Mouse (Mus musculus): Measurements from ENCODE around the gene D1Ertd622e.

D1Ertd622e gene

DNA sequence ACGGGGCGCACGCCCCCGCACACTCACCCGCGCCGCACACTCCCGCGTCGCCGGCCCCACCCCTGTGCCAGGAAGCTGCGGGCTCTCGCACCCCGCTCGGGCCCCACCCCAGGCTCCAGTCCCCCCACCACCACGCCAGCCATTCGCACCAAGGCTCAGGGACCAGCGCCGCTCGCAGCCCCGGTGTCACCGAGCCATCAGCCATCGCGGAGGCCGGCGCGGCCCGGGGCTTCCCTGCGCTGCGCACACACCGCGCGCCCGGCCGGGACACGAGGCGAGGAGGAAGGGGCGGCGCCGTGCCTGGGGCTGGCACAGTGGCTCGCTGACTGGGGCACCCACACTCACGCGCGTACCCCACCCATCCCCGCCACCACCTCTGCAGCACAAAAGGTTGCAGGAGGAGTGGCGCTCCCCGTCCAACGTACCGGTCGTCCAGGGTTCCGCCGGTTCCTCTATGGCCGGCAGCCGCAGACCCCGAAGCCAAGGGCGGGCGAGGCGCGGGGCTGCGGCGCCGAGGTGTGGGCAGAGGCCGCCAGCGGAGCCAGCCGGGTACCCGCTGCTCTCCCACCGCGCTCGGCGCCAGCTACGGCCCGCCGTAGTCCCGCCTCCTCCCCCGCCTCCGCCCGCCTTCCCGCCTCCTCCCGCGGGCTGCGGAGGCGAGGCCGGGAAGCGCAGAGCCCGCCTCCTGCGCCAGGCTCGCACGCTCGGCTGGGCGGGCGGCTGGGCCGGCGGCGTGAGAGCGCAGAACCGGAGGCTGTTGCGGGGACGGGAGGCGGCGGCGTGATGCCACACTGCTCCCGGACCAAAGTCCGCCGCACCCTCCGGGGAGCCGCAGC is at the start of gene D1Ertd622e:
Gene D1Ertd622e, minus strand, starts transcription at position 669 of the 836 bp plus-strand sequence.
- Histone ChIP-seq H3K36me3 (ENCODE audit: control insufficient read depth, insufficient read depth, low read length, poor library complexity, severe bottlenecking) (no peaks in the 10 kb centered on the region; the same call in 1 of the 2 replicates), H3K27me3 (ENCODE audit: control insufficient read depth, insufficient read depth, low read length, poor library complexity, severe bottlenecking) (no peaks in the 10 kb centered on the region)
- DNase-seq (ENCODE audit: low read depth, low spot score), result peak; percentile 76

DNA sequence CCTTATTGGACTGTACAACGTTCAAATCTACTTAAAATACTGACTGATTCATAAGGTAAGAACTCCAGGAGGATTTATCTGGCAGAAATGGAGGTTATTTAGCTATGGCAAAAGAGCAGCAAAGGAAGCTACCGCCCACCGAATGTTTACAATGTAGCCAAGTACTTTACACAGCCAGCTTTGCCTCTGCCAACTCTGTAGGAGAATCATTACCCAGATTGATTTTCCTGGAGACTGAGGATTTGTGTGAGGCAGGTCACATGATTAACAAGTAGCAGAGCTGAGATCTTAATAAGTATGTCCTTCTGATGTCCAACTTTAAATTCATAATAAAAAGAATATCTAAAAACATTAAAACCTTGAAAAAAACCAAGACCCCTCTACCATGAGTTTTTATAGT is 48.6 kb upstream of the D1Ertd622e start:
- no peaks in the 10 kb centered on the region; the same call in 1 of the 2 replicates for H3K27me3 ChIP-seq (ENCODE audit: control insufficient read depth, insufficient read depth, low read length, poor library complexity, severe bottlenecking)
- H3K36me3 ChIP-seq (ENCODE audit: control insufficient read depth, insufficient read depth, low read length, poor library complexity, severe bottlenecking), result peaks cover 15% of the 10 kb centered on the region
- no peak for DNase-seq (ENCODE audit: low read depth, low spot score)

DNA sequence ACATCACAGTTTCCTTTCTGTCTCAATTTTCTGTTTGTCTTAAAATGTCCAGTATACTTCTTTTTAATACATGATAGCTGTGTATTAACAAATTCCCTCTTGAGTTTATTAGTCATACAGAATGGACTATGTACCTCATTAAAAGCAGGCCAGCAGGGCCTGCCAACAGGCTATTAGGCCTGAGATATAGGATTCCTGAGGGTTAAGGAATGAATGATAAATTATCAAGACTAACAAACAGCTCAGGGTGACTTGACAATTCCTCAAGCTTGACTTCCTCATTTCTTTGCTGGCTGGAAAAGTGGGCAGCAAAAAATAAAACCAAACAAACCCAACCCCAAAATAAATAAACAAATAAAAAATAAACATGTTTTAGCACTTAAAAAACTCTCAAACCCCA is 43.5 kb upstream of the D1Ertd622e start:
- peaks cover 4% of the 10 kb centered on the region; the same call in 1 of the 2 replicates for H3K36me3 ChIP-seq (ENCODE audit: control insufficient read depth, insufficient read depth, low read length, poor library complexity, severe bottlenecking)
- DNase-seq (ENCODE audit: low read depth, low spot score), result no peak
- H3K27me3 ChIP-seq (ENCODE audit: control insufficient read depth, insufficient read depth, low read length, poor library complexity, severe bottlenecking), result no peaks in the 10 kb centered on the region; the same call in 1 of the 2 replicates

DNA sequence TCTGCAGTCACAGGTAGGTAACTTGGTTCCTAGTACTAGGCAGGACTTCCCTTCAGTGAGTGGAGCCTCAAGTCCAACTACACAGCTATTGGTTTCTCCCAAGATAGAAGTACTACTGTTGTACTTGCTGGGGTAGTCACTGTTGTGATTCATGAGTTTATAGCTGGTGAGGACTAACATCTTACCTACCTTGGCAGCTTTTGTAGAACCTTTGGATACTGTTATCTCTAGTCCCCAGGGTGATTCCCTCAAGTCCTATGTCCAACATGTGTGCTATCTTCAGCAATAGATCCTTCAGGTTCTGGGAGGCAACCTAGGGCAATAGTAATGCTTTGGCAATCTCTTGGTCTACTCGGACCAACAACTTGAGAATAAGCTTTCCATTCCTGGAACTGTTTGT is 42.8 kb upstream of the D1Ertd622e start:
- DNase-seq (ENCODE audit: low read depth, low spot score), result no peak

DNA sequence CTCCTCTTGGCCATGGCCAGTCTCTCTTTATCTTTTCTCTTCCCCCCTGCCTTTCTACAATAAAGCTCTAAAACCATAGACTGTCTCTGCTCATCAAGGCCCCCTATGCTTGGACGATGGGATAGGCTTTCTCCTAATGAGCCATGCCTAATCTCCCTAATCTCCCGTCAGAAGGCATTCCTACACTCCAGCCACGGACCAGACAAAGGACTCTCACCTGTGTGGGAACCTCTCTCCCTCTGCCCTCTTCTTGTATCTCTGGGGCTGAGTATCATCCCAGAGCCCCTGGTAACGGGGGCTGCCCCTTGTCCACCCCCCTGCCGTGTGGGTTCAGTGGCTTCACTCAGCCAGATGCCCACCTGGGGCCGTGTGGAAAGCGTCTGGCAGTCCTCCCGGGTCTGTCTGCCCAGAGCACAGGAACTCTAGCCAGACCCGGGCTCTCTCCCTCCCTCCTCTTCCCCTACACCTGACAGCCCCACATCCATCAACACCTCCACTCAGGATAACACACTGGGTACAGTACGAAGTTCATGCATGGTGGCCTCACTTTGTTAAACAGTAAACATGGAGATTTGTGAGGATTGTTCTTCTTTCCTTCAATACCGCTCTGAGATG is 37.2 kb upstream of the D1Ertd622e start:
- no peaks in the 10 kb centered on the region for H3K36me3 ChIP-seq (ENCODE audit: control insufficient read depth, insufficient read depth, low read length, poor library complexity, severe bottlenecking)
- no peaks in the 10 kb centered on the region for H3K27me3 ChIP-seq (ENCODE audit: control insufficient read depth, insufficient read depth, low read length, poor library complexity, severe bottlenecking)
- DNase-seq (ENCODE audit: low read depth, low spot score), result no peak

More for the DNA sequence above, 42.8 kb upstream of the D1Ertd622e start:
- Histone ChIP-seq H3K27me3 (ENCODE audit: control insufficient read depth, insufficient read depth, low read length, poor library complexity, severe bottlenecking) (no peaks in the 10 kb centered on the region; the same call in 1 of the 2 replicates), H3K36me3 (ENCODE audit: control insufficient read depth, insufficient read depth, low read length, poor library complexity, severe bottlenecking) (peaks cover 4% of the 10 kb centered on the region; the same call in 1 of the 2 replicates)

DNA sequence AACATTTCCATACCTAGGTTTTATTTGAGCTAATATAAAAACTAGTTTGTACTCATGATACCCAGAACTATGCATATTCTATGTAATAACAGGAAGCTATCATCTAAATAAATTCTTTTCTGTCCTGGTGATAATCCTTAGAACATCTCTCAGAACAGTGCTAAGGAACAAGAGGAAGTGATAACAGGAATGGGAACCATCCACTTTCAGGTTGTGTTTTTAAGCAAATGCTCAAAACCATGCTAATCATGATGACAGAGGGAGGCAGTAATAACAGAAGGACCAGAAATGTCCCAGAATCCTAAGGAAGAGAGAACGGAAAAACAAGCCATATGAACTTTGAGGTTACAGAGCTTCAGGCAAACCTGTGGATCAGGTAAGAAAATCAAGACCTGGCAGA is 35.4 kb upstream of the D1Ertd622e start:
- H3K36me3 ChIP-seq (ENCODE audit: control insufficient read depth, insufficient read depth, low read length, poor library complexity, severe bottlenecking), result no peaks in the 10 kb centered on the region
- DNase-seq (ENCODE audit: low read depth, low spot score), result no peak
- H3K27me3 ChIP-seq (ENCODE audit: control insufficient read depth, insufficient read depth, low read length, poor library complexity, severe bottlenecking), result no peaks in the 10 kb centered on the region

DNA sequence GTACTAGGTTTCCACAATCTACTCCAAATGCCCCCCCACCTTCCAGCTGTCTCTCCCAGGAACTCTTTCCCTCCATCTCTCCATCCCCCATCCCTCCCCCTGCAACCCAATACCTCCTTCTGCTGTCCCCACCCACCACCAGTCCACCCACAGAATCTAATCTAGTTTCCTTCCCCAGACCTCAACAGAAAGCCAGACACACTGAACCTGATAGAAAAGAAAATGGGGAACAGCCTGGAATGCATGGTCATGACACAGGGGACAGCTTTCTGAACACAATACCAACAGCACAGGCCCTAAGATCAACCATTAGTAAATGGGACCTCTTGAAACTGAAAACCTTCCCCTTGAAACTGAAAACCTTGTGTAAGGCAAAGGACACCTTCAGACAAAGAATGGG is 32.0 kb upstream of the D1Ertd622e start:
- Histone ChIP-seq H3K27me3 (ENCODE audit: control insufficient read depth, insufficient read depth, low read length, poor library complexity, severe bottlenecking) (no peaks in the 10 kb centered on the region), H3K36me3 (ENCODE audit: control insufficient read depth, insufficient read depth, low read length, poor library complexity, severe bottlenecking) (no peaks in the 10 kb centered on the region)
- DNase-seq (ENCODE audit: low read depth, low spot score), result no peak

DNA sequence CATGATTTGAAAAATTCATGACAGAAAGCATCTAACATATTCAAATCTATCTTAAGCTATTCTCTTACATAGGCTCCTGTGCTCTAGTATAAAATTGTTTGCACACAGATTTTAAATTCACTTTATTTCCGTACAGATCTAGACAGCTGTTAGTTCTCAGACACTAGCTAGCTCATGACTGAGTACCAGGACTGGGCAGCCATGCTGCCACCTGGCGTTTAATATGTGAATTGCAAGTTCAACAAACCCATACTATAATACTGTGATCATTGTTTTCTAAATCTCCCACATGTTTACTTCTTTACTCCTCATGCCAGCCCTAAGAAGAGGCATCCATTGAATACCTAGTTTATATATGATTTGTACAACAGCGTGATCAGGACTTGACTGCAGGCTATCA is 26.9 kb upstream of the D1Ertd622e start:
- H3K27me3 ChIP-seq (ENCODE audit: control insufficient read depth, insufficient read depth, low read length, poor library complexity, severe bottlenecking), result no peaks in the 10 kb centered on the region
- DNase-seq (ENCODE audit: low read depth, low spot score), result peak; percentile 77
- no peaks in the 10 kb centered on the region for H3K36me3 ChIP-seq (ENCODE audit: control insufficient read depth, insufficient read depth, low read length, poor library complexity, severe bottlenecking)

DNA sequence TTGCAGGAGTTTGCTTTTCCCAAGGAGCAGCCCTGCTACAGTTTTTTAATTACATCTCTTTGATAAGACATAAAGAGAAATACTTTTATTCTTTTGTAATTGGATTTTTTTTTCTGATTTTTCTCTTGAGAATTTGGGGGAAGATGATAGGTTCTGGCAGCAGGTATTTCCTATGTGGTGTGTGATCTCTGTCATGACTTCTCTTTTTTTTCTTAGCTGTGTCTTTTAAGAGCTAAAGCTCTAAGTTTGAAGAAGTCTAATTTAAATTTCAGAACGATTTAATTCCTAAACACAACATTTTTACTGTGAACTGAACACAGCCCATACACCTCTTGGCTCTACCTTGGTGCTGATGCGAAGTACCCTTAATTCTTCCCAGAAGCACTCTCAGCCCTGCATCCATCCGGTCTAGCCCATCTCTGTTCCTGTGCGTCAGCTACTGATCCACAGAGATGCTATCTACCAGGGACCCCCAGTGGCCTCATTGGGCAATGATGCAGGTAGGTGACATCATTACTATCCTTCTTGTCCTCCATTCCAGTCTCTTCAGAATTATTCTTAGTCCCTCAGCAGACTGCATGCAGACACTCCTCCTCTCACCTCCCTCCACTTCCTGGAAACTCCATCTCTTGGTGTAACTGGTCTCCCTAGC is 14.8 kb upstream of the D1Ertd622e start:
- no peaks in the 10 kb centered on the region for H3K36me3 ChIP-seq (ENCODE audit: control insufficient read depth, insufficient read depth, low read length, poor library complexity, severe bottlenecking)
- H3K27me3 ChIP-seq (ENCODE audit: control insufficient read depth, insufficient read depth, low read length, poor library complexity, severe bottlenecking), result no peaks in the 10 kb centered on the region
- DNase-seq (ENCODE audit: low read depth, low spot score), result no peak

DNA sequence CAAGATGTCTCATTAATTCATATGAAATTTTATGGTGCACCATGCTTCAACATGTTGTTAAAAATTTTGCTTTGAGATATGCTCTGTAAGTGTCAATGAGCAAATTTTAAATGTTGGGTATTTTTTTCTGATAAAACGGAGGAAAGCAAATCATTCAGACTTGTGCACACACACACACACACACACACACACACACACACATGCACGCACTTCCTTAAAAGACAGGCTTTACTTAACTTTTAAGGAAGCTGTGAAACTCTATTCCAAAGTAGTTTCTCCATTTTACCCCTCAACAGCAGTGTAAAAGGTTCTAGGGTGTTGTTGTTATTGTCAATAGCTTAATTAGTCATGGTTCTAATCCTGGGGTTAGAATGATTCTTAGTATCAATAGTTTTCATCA is 14.2 kb upstream of the D1Ertd622e start:
- DNase-seq (ENCODE audit: low read depth, low spot score), result peak; percentile 21
- Histone ChIP-seq H3K36me3 (ENCODE audit: control insufficient read depth, insufficient read depth, low read length, poor library complexity, severe bottlenecking) (no peaks in the 10 kb centered on the region), H3K27me3 (ENCODE audit: control insufficient read depth, insufficient read depth, low read length, poor library complexity, severe bottlenecking) (no peaks in the 10 kb centered on the region)

DNA sequence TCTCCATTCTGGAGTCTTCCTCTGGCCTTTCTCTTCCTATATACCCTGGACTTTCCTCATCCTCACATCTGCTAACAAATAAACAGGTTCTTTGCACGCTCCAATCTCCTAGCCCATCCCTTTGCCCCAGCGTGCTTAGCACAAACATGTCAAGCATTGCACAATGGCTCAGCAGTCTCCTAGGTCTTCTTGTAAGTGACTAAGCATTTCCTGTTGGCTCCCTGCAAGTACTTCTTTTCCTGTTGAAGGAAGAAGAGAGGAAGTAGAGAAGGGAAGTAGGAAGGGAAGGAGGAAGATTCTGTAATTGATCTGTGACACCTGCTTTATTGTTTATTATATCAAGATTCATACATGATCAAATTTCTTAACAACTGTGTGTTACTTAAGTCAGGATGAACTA is 11.0 kb upstream of the D1Ertd622e start:
- no peak for DNase-seq (ENCODE audit: low read depth, low spot score)
- no peaks in the 10 kb centered on the region for H3K36me3 ChIP-seq (ENCODE audit: control insufficient read depth, insufficient read depth, low read length, poor library complexity, severe bottlenecking)
- no peaks in the 10 kb centered on the region for H3K27me3 ChIP-seq (ENCODE audit: control insufficient read depth, insufficient read depth, low read length, poor library complexity, severe bottlenecking)

DNA sequence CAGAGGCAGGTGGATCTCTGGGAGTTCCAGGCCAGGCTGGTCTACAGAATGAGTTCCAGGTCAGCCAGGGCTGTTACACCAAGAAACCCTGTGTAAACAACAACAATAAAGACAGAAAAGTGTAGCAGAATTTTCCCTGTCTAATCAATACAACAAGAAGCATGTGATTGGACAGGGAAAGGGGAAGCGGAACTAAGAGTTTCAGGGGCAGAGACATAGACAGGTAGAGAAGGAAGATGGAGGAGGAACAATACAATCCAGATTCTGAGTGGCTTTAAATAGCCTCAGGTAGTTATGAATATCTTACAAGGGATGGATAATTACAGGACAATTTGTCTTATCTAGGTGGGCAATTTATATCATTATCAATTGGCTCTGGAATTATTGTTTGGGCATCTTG is 5.4 kb upstream of the D1Ertd622e start:
- Histone ChIP-seq H3K36me3 (ENCODE audit: control insufficient read depth, insufficient read depth, low read length, poor library complexity, severe bottlenecking) (no peaks in the 10 kb centered on the region), H3K27me3 (ENCODE audit: control insufficient read depth, insufficient read depth, low read length, poor library complexity, severe bottlenecking) (no peaks in the 10 kb centered on the region)
- DNase-seq (ENCODE audit: low read depth, low spot score), result no peak

DNA sequence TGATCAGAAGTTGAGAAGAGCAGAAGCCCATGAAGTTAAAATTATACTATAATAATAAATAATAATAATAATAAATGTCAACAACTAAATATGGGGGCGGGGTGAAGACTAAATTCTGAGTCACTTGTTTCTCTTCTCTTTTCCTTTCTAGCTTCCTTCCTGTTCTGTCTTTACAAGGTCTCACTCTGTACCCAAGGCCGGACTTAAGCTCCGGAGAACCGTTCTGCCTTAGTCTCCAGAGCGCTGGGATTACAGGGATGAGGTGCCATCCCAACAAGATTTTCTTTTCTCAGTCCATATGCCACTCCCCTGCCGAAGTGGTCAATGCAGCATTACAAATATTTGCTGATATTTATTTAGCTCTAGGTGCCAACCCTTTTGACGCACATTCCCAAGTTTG is 450 bp upstream of the D1Ertd622e start:
- H3K27me3 ChIP-seq (ENCODE audit: control insufficient read depth, insufficient read depth, low read length, poor library complexity, severe bottlenecking), result no peaks in the 10 kb centered on the region
- DNase-seq (ENCODE audit: low read depth, low spot score), result peak; percentile 53
- H3K36me3 ChIP-seq (ENCODE audit: control insufficient read depth, insufficient read depth, low read length, poor library complexity, severe bottlenecking), result no peaks in the 10 kb centered on the region; the same call in 1 of the 2 replicates

DNA sequence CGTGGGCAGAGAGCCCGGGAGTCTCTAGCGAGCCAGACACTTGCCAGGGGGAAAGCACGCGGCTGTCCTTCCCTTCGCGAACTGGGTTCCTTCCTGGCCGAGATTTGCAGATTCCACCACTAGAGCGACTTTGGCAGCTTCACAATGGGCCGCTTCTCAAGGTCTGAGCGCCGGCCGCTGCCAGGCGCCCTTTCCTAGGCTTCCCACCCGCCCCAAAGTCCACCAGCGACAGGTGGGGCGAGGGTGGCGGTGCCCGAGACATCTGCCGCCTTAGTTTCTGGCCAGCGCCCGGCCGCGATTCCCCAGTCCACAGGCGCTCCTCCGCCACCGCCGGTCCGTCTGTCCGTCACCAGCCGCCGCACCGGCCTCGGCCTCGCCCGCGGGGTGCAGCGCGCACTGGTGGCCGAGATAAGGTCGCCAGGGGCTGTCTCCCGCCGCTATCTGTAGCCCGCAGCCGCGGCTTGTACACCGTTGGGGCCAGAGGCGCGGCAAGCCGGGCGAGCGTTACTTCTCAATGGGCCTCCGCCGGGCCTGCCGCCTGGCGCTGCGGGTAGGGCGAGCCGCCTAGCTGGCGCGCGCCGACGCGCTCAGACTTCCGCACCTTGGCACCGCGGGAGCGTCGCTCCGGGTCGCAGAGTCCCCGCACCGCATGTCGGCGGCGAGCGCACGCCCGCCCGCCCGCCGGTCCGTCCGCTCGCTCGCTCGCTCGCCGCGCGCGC is 1.0 kb downstream of the D1Ertd622e start:
- H3K27me3 ChIP-seq (ENCODE audit: control insufficient read depth, insufficient read depth, low read length, poor library complexity, severe bottlenecking), result no peaks in the 10 kb centered on the region
- no peaks in the 10 kb centered on the region; the same call in 1 of the 2 replicates for H3K36me3 ChIP-seq (ENCODE audit: control insufficient read depth, insufficient read depth, low read length, poor library complexity, severe bottlenecking)
- peak; percentile 70 for DNase-seq (ENCODE audit: low read depth, low spot score)
